Mouse (Mus musculus) bone marrow macrophage, adult 2 months (primary cell): ENCODE measurements at regions not wholly inside any gene's neighbourhood (a gene's known extent, or its start where the extent isn't known, plus 50 kb on each side); places are given as distances from the start of the nearest gene placed in this dataset.
"Not testable (repeated sequence)": the region's sequence is repeated elsewhere in the genome, so short reads cannot be mapped to it uniquely, and the experiment has no call there.

Source experiments
- CTCF ChIP-seq: IDR thresholded peaks from 2 replicates; pipeline ENCODE4 v1.5.1; 2012; ENCODE audit warnings: low read depth, mild to moderate bottlenecking, low read length, moderate library complexity
- POLR2A ChIP-seq: IDR thresholded peaks from 2 replicates; pipeline ENCODE4 v1.6.1; 2012; ENCODE audit warnings: mild to moderate bottlenecking, low read depth, low read length, borderline replicate concordance

- not testable (repeated sequence) for TF ChIP-seq POLR2A, CTCF
Observed at GRCm38 (mm10) chr14:53599299-53599698, 654.6 kb downstream of the Dad1 start.
